Mouse (Mus musculus) CH12.LX (cell line): ENCODE results near the gene Snx30.

Experiments
- CTCF ChIP-seq, 2 experiments: IDR thresholded peaks in 1 of 2; conservative IDR thresholded peaks in 1 of 2; 2 replicates each; pipeline ENCODE4 v1.5.1; 2011 to 2012; ENCODE audit warnings: low read depth in 2 of 2, low read length in 2 of 2, improper control_type of control experiment in 1 of 2, inconsistent platforms in 1 of 2, mild to moderate bottlenecking in 1 of 2, moderate library complexity in 1 of 2
- HCFC1 ChIP-seq: IDR thresholded peaks from 2 replicates; pipeline ENCODE4 v1.6.1; 2012; ENCODE audit warnings: low read depth, mild to moderate bottlenecking, inconsistent platforms, low read length, improper control_type of control experiment
- MAX ChIP-seq: IDR thresholded peaks from 2 replicates; pipeline ENCODE4 v1.6.1; 2011; ENCODE audit warnings: low read length, improper control_type of control experiment
- MEF2A ChIP-seq: IDR thresholded peaks from 2 replicates; pipeline ENCODE4 v1.6.1; 2014; ENCODE audit warnings: low read depth, mild to moderate bottlenecking, inconsistent platforms, low read length, improper control_type of control experiment, borderline replicate concordance
- POLR2A ChIP-seq: IDR thresholded peaks from 2 replicates; pipeline ENCODE4 v1.6.1; 2011; ENCODE audit warnings: low read depth, mild to moderate bottlenecking, improper control_type of control experiment, low read length
- POLR2AphosphoS2 ChIP-seq: IDR thresholded peaks from 2 replicates; pipeline ENCODE4 v1.6.1; 2011; ENCODE audit warnings: low read depth, low read length, improper control_type of control experiment
- USF2 ChIP-seq: conservative IDR thresholded peaks from 2 replicates; pipeline ENCODE4 v1.6.1; 2011; ENCODE audit warnings: low read depth, low read length, improper control_type of control experiment
- ZKSCAN1 ChIP-seq: IDR thresholded peaks from 2 replicates; pipeline ENCODE4 v1.6.1; 2012; ENCODE audit warnings: low read depth, inconsistent platforms, low read length, improper control_type of control experiment, borderline replicate concordance
- ZMIZ1 ChIP-seq: IDR thresholded peaks from 2 replicates; pipeline ENCODE4 v1.6.1; 2012; ENCODE audit warnings: low read depth, mild to moderate bottlenecking, inconsistent platforms, low read length, improper control_type of control experiment

DNA sequence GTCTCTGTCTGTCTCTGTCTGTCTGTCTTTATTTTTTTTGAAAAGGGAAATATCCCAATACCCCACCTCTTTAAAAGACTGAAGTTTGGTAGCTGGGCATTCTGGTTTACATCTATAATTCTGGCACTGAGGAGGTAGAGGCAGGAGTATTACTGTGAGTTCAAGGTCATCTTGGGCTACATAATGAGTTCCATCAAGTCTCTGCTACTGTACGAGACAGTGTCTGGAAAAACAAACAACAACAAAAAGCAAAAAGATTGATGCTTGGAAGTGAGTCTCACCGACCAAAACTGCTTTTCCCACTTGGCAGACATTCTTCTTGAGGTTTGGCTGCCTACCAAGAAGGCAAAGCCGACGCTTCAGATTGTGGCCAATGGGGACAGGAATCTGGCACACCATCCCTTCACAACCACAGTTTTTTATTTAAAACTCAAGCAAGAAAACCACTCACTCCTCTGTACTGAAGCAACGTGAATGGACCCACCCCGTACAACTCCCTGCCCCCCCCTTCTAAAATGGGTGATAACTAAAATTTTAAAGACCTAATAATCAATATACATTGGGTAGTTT lies 63.9 kb downstream of the Snx30 start:
- TF ChIP-seq HCFC1 (no peak), CTCF (conservative IDR thresholded peaks at IDR 0.05 in 1 of 2, IDR thresholded peaks at IDR 0.05 in 1 of 2; ENCODE audit: low read depth in 2 of 2, low read length in 2 of 2) (no peak), POLR2A (no peak), MEF2A (no peak), USF2 (no peak), POLR2AphosphoS2 (no peak), ZMIZ1 (no peak), ZKSCAN1 (no peak), MAX (no peak)
